Mouse (Mus musculus) inflammation-experienced regulatory T-cells (primary cell): ENCODE measurements around the gene Rpl14. TPM values are rescaled to one million over a fixed set of nuclear protein-coding genes. Genes with fewer than 3 reads are reported as not detected.

Source experiments
- polyA plus RNA-seq, 2 experiments: library from polyadenylated mRNA; unstranded; fragments of 100-300 nt; shearing (Covaris generic); gene quantifications; one replicate each; pipeline ENCODE4 v1.2.1; 2017

The Rpl14 gene
- polyA plus RNA-seq, result 100 to 1,000 TPM; 720 to 929 TPM

DNA sequence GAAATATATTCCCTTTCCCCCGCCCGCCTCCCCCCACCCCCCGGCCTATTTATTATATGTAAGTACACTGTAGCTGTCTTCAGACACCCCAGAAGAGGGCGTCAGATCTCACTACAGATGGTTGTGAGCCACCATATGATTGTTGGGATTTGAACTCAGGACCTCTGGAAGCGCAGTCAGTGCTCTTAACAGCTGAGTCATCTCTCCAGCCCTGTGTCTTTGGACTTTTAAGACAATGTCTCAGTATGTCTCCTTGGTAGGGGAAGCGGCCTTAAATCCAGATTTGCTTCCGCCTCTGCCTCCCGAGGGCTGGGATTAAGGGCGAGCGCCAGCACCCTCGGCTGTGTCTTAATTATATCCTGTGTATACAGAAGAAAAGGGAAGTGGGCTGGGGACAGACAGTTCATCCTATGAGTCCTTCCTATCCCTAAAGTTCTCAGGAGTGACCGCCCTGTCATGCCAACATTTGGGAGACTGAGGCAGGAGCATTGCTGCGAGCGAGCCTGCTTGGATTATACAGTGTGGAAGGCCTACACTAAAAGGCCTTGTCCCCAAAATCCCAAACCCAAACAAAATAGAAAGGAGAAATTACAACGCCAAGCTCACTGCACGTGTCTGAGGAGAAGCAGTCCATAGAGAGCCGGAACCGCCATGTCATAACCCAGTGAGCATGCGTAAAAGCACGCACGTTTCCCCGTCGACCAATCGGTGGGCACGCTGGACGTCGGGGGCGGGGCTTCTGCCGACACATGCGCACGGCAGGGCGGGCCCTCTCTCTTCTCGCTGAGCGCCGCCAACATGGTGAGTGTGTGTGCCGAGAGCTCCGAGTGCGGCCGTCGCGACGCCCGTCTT is at the start of gene Rpl14:
Gene Rpl14, plus strand, starts transcription at position 704 of the 852 bp plus-strand sequence.

GRCm38 (mm10) chr9:120539662-120540251 is 31.5 kb upstream of the Rpl14 start, which contains the start of gene Entpd3:
TSS of gene Entpd3 (plus strand) at chr9:120539818.

Other genes starting within 250 kb of the Rpl14 start
- 10 to 100 TPM; 93.8 to 99.0 TPM for gene Eif1b, start 79.2 kb upstream of the Rpl14 start, polyA plus RNA-seq
- 1 to 10 TPM in 1 of 2 experiments, under 1 TPM in 1; 0.49 to 1.8 TPM for gene Entpd3, start 31.6 kb upstream of the Rpl14 start, polyA plus RNA-seq